Mouse (Mus musculus) heart, embryonic 12.5 days (tissue): Measurements from ENCODE around the gene Tubb2b. TPM values are rescaled to one million over a fixed set of nuclear protein-coding genes. Genes with fewer than 3 reads are reported as not detected.

Experiments
- ATAC-seq: fragments of 200-750 bp; cut with Nextera tagmentation; 2 replicates; pipeline ENCODE4 v1.8.0; 2017; ENCODE audit warnings: moderate TSS enrichment, moderate library complexity; ENCODE audit not compliant: insufficient number of reproducible peaks, low FRiP score
- H3K27ac ChIP-seq: fragments of 300-500 bp; sonication (generic); 2 replicates; pipeline ENCODE4 v1.5.1; 2016; ENCODE audit warnings: mild to moderate bottlenecking, moderate library complexity; ENCODE audit not compliant: poor library complexity, severe bottlenecking
- H3K27me3 ChIP-seq: fragments of 300-500 bp; sonication (generic); replicated peaks from 2 replicates; pipeline ENCODE4 v1.6.1; 2016; ENCODE audit warnings: mild to moderate bottlenecking, moderate library complexity
- H3K36me3 ChIP-seq: fragments of 300-500 bp; sonication (generic); 2 replicates; pipeline ENCODE4 v1.6.1; 2016; ENCODE audit warnings: mild to moderate bottlenecking, moderate library complexity
- H3K4me1 ChIP-seq: fragments of 300-500 bp; sonication (generic); replicated peaks from 2 replicates; pipeline ENCODE4 v1.6.1; 2016; ENCODE audit warnings: mild to moderate bottlenecking
- H3K4me2 ChIP-seq: fragments of 300-500 bp; sonication (generic); 2 replicates; pipeline ENCODE4 v1.6.1; 2016; ENCODE audit warnings: mild to moderate bottlenecking, moderate library complexity
- H3K4me3 ChIP-seq: fragments of 300-500 bp; sonication (generic); 2 replicates; pipeline ENCODE4 v1.5.1; 2016; ENCODE audit warnings: mild to moderate bottlenecking
- H3K9ac ChIP-seq: fragments of 300-500 bp; sonication (generic); 2 replicates; pipeline ENCODE4 v1.6.1; 2016; ENCODE audit warnings: mild to moderate bottlenecking, moderate library complexity
- H3K9me3 ChIP-seq: fragments of 300-500 bp; sonication (generic); replicated peaks from 2 replicates; pipeline ENCODE4 v1.6.1; 2016; ENCODE audit warnings: mild to moderate bottlenecking, moderate library complexity
- WGBS: fragments of 180-500 bp; shearing (Covaris S2); methylation state at CpG from one replicate; pipeline ENCODE4 v1.1.7; 2016; 5-methylcytosine and 5-hydroxymethylcytosine counted together
- polyA plus RNA-seq: library from polyadenylated mRNA; unstranded; fragments of >200 nt; fragmentation: Nextera tagmentation; extraction: Ambion mirVana; gene quantifications from 2 replicates; pipeline ENCODE4 v1.2.1, GENCODE M21; 2016

The Tubb2b gene
- polyA plus RNA-seq: 24.2 and 28.8 TPM in 2 replicates

DNA sequence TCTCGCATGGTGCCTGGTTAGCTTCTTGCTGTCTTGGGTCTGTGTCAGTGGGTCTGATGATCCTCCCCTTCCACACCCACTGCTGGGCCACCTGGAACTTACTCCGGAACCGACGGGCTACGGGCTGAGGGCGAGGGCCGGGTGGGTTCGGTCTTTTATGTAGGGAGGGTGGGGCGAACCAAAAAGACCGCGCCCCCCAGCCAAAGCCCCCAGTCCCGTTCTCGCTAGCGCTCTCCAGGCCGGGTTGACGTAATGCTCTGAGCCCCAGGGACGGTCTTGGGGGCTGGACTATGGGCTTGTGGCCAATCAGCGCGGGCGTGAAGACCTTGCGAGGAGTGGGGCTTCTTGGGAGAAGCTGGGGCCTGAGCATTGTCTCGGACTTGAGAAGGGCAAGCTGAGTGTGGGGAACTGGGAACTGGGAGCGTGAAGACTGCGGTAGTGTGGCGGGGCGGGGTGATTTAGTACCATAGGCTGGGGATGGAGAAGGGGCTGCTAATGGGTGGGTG lies at the start of gene Tubb2b:
TSS of gene Tubb2b (minus strand) at position 241 of the 506 bp plus-strand sequence.
- Histone ChIP-seq H3K9ac (peak within 1 kb of the TSS; percentile 85), H3K27me3 (peaks cover 23% of the 10 kb centered on the region), H3K9me3 (no peaks in the 10 kb centered on the region), H3K4me2 (peak within 1 kb of the TSS; percentile 91), H3K36me3 (peaks cover 7% of the 10 kb centered on the region; the same call in 1 of the 2 replicates), H3K4me3 (peak within 1 kb of the TSS; percentile 88), H3K27ac (peak within 1 kb of the TSS; percentile 79), H3K4me1 (peaks cover 31% of the 10 kb centered on the region)
- ATAC-seq: peak; percentile 92
- WGBS: under 1% methylated on average over 26 of the region's 26 CpGs

DNA sequence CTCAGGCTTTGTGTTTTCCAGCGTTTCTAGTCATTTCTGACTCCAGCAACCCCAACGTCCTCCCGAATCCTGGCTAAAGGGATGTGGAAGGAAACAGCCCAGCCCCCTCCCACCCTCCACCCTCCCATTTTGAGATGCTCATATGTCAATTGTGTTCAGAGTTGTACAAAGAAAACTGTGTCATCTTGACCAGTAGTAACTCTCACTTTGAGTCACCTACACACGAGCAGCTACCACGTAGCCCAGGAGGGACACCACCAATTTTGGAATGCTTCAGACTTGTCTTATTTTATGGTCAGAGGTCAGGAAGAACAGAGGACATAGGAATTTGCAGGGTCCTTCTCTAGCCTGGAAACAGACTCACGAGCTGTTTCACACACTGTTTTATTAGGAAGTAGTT lies 43.8 kb upstream of the Tubb2b start:
- 87% methylated on average over 6 of the region's 6 CpGs for WGBS
- ATAC-seq: no peak
- no peaks in the 10 kb centered on the region for H3K27me3 ChIP-seq

DNA sequence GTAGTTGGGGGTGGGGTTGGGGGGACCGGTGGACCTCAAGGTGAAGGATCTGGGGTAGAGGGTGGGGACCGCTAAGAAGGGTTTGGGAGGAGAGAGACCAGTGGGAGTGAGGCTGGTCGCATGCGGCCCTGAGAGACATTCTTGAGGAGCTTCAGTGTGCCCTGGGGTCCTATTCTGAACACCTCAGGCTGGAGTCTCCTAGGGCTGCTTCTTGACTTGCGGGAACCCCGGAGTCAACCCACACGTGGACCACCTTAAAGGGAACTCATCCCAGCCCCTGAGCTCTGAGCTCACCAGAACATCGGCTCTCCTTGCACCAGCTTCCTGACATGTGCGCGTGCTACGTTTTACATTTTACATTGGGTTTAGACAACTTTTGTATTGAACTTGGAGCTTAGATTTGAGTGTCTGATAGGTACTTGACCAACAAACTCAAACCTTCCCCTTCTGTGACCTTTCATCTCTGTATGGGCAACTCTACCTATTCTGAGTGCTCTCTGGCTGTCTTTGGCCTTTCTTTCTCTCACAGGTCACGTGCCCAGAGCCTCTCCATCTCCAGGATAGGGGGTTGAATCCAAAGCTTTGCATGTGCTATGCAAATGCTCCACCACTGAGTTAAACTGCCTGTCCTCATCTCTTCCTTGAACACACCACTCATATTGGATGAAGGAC lies 33.2 kb upstream of the Tubb2b start:
- peak overlapping the region; percentile 65 for H3K4me3 ChIP-seq
- no peaks in the 10 kb centered on the region for H3K27me3 ChIP-seq
- H3K4me1 ChIP-seq: peaks cover 10% of the 10 kb centered on the region
- peak; percentile 58; the same call in 1 of the 2 replicates for ATAC-seq
- H3K9ac ChIP-seq: peak overlapping the region; percentile 69
- H3K36me3 ChIP-seq: peaks cover 9% of the 10 kb centered on the region
- peak overlapping the region; percentile 71 for H3K4me2 ChIP-seq
- 44% methylated on average over 12 of the region's 12 CpGs for WGBS
- H3K27ac ChIP-seq: peak overlapping the region; percentile 81
- no peaks in the 10 kb centered on the region for H3K9me3 ChIP-seq

More for the DNA sequence above, 43.8 kb upstream of the Tubb2b start:
- Histone ChIP-seq H3K9ac (no peak overlapping the region), H3K9me3 (no peaks in the 10 kb centered on the region), H3K36me3 (peaks cover 5% of the 10 kb centered on the region), H3K4me3 (no peak overlapping the region), H3K4me2 (no peak overlapping the region), H3K27ac (no peak overlapping the region), H3K4me1 (peaks cover 7% of the 10 kb centered on the region)

DNA sequence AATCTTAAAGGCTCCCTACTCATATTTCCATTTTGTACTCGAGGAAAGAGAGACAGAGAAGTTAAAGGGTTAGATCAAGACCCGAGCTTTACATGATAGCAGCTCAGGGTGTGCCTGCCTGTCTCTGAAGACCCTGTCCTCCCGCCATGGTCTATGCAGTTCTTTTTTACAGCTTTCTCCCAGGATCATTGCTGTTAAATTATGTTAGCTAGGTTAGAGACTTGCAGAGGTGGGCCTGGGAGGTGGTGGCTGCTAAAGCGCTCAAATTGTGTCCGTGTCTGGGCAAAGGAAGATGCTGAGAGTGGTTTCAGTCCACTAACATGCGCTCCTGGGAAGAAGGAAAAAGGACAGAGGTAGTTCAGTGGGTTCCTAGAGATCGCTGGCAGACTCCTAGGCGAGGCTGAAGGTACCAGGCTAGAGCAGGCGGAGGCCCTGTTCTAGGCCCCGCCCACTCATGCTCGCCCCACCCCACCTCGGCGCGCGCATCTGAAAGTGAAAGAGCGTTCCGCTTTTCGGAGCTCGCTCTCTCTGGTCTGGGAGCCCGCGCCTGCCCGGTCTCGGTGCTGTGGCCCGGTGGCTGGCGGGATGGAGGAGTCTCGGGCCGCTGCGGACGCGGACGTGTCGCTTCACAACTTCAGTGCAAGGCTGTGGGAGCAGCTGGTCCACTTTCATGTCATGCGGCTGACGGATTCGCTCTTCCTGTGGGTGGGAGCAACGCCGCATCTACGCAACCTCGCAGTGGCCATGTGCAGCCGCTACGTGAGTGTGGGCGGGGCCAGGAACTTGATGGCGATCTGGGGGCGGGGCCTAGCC lies 32.4 kb upstream of the Tubb2b start, which contains the start of gene Psmg4:
TSS of gene Psmg4 (plus strand) at position 474 of the 813 bp plus-strand sequence.
- peak within 1 kb of the TSS; percentile 65 for H3K4me3 ChIP-seq
- H3K36me3 ChIP-seq: peaks cover 9% of the 10 kb centered on the region
- no peaks in the 10 kb centered on the region for H3K27me3 ChIP-seq
- H3K27ac ChIP-seq: peak within 1 kb of the TSS; percentile 81
- H3K4me2 ChIP-seq: peak within 1 kb of the TSS; percentile 71
- H3K9me3 ChIP-seq: no peaks in the 10 kb centered on the region
- peak within 1 kb of the TSS; percentile 69 for H3K9ac ChIP-seq
- ATAC-seq: peak; percentile 95
- WGBS: 3% methylated on average over 44 of the region's 44 CpGs
- H3K4me1 ChIP-seq: peaks cover 10% of the 10 kb centered on the region

DNA sequence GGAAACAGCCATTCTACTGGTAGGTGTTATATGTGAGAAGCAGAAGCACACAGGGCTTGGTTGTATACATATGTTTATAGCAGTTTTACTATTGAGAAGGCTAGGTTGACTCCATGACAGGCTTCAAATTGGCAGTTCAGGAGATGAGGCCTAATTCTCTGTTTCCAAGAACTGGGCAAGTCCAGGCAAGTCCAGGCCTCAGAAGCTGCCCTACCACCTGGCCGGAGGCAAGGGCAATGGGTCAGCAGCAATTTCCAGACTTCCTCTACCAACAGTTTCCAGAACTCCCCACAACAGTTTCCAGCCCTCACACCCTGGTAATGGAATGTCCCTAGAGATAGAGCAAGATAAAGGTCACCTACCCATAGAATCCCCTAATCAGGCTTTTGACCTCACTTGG lies 29.7 kb upstream of the Tubb2b start:
- no peak overlapping the region for H3K27ac ChIP-seq
- H3K9me3 ChIP-seq: no peaks in the 10 kb centered on the region
- WGBS: 84% methylated on average over 1 of the region's 1 CpGs
- no peak overlapping the region for H3K4me3 ChIP-seq
- H3K4me2 ChIP-seq: no peak overlapping the region
- no peak for ATAC-seq
- H3K27me3 ChIP-seq: no peaks in the 10 kb centered on the region
- no peak overlapping the region for H3K9ac ChIP-seq
- no peaks in the 10 kb centered on the region for H3K36me3 ChIP-seq
- H3K4me1 ChIP-seq: peaks cover 26% of the 10 kb centered on the region

DNA sequence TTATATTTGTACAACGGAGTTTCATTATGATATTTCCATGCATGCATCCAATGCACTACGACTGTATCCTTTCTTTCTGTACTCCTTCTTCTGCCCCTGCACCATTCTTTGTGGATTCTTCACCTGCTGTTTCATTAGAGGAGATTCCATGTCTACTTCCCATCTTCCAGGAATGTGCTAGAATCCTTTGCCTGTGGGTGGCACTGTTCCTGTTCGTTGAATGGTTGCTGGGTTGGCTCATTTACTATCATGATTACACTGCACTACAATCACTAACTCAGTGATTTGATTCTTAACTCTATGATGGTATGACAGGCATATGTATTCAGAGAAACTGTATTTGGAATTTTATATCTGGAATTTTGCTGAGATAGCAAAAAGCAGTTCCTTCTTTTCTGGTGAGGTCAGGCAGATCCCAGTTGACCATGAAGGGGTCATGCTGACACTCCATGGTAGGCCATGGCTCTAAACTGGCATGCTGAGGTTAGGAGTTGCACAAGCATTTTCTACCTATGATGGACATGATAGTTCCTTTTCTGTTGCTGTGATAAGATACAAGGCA lies 27.4 kb upstream of the Tubb2b start:
- no peaks in the 10 kb centered on the region for H3K9me3 ChIP-seq
- H3K36me3 ChIP-seq: no peaks in the 10 kb centered on the region
- WGBS: 87% methylated on average over 3 of the region's 3 CpGs
- H3K27me3 ChIP-seq: no peaks in the 10 kb centered on the region
- no peak for ATAC-seq
- H3K4me1 ChIP-seq: peaks cover 36% of the 10 kb centered on the region
- no peak overlapping the region for H3K4me3 ChIP-seq
- H3K27ac ChIP-seq: no peak overlapping the region
- no peak overlapping the region for H3K9ac ChIP-seq
- no peak overlapping the region for H3K4me2 ChIP-seq

DNA sequence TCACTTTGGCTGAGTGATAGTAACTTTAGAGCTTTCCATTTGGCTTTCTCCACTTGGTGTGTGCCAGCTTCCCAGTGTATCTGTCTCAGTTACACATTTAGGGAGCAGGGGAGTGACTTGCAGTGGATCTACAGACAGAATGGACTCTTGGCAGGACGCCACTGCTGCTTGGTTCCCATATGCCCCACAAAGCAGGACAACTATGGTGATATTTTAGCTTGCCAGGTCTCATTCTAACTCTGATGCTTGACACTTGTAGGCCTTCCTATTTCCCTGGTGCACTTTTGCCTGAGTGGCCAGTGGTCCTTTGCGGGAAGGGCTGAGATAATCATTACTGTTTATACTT lies 26.5 kb upstream of the Tubb2b start:
- Histone ChIP-seq H3K4me2 (no peak overlapping the region; the same call in 1 of the 2 replicates), H3K9me3 (no peaks in the 10 kb centered on the region), H3K27ac (peak overlapping the region; percentile 56), H3K4me3 (no peak overlapping the region), H3K27me3 (no peaks in the 10 kb centered on the region), H3K4me1 (peaks cover 37% of the 10 kb centered on the region), H3K9ac (no peak overlapping the region), H3K36me3 (no peaks in the 10 kb centered on the region)
- WGBS: 70% methylated on average over 2 of the region's 2 CpGs
- ATAC-seq: no peak

DNA sequence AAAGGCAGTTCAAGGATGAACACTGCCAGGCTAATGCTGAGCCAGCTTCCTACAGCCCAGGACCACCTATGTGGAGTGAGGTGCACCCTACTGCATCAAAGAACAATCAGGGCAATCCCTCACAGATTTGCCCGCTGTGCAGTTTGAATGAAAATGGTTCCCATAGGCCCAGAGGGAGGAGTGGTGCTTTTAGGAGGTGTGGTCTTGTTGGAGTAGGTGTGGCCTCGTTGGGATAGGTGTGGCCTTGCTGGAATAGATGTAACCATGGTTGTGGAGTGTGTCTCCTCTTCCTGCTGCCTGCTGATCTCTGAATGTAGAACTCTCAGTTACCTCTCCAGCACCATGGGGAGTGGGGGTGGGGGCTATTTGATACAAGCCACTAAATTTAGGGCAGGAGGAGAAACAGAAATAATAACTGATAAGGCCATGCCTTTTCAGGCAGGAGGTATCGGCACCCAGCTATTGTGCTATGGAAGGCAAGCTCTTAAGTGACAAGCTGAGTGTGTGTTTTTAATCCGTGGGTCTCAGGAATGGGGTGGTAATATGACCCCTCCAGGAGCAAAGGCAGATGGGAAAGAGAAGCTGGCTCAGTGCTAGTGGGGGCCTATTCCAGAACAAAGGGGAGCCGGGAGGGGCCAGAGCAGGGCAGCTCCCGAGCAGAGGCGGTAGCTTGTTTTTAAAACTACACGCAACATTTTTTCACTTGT lies 26.0 kb upstream of the Tubb2b start:
- no peak overlapping the region for H3K4me3 ChIP-seq
- ATAC-seq: peak; percentile 46
- H3K9ac ChIP-seq: no peak overlapping the region
- no peaks in the 10 kb centered on the region for H3K27me3 ChIP-seq
- no peak overlapping the region; the same call in 1 of the 2 replicates for H3K4me2 ChIP-seq
- 50% methylated on average over 8 of the region's 8 CpGs for WGBS
- no peaks in the 10 kb centered on the region for H3K9me3 ChIP-seq
- peak overlapping the region; percentile 56 for H3K27ac ChIP-seq
- H3K36me3 ChIP-seq: no peaks in the 10 kb centered on the region
- peaks cover 37% of the 10 kb centered on the region for H3K4me1 ChIP-seq

DNA sequence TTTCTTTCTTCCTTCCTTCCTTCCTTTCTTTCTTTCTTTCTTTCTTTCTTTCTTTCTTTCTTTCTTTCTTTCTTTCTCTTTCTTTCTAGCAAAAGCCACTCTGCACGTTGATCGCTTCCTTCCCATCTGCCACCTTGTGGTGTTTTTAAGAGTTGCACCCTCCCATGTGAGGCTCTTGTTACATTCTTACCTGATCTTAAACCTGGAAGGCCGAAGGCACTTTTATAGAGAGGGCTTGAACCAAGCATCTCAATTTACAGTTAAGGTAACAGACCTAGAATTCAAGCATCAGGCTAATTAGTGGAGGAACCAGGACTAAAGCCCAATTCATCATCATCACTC lies 24.6 kb upstream of the Tubb2b start:
- no peak for ATAC-seq
- Histone ChIP-seq H3K27ac (no peak overlapping the region; the same call in 1 of the 2 replicates), H3K4me3 (no peak overlapping the region), H3K9me3 (no peaks in the 10 kb centered on the region), H3K9ac (no peak overlapping the region), H3K4me1 (peaks cover 46% of the 10 kb centered on the region), H3K4me2 (peak overlapping the region; percentile 46; the same call in 1 of the 2 replicates), H3K27me3 (no peaks in the 10 kb centered on the region), H3K36me3 (no peaks in the 10 kb centered on the region)
- WGBS: 35% methylated on average over 3 of the region's 3 CpGs

DNA sequence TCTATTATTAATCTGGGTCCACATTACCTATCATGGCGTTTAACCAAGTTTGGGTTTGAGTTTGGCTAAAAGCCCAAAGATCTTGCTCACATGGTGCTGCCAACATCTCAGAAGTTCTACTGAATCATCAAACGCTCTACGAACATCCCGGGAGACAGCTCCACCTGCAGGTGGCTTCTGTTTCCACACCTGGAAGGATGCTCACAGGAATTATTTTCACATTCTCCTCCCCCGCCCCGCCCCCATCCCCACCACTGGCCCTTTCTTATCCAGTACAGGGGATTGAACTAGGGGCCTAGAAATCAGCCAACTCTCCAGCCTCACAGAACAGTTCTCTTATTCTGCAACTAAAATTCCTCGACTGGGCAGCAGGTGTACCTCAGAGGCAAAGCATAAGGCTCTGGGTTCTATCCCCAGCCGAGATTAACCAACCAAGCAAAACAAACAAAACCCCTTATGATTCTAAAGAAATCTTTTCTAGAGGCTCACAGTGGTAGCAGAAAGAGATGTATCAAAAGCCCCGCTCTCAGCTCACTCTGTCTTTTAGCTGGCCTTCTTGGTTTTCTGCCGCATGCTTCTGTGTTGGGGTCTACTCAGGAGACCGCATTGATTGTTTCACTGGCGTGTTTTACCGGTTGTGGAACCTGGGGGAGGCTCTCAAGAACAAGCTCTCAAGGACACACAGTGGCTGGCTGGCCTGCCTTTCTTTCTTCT lies 24.1 kb upstream of the Tubb2b start:
- Histone ChIP-seq H3K4me1 (peaks cover 51% of the 10 kb centered on the region), H3K36me3 (no peaks in the 10 kb centered on the region), H3K9ac (no peak overlapping the region), H3K9me3 (no peaks in the 10 kb centered on the region), H3K4me3 (no peak overlapping the region), H3K4me2 (peak overlapping the region; percentile 46; the same call in 1 of the 2 replicates), H3K27me3 (no peaks in the 10 kb centered on the region), H3K27ac (no peak overlapping the region; the same call in 1 of the 2 replicates)
- 47% methylated on average over 13 of the region's 13 CpGs for WGBS
- no peak; the same call in 1 of the 2 replicates for ATAC-seq
